Mouse (Mus musculus) yolk sac, embryonic 10.5 days (tissue): ENCODE results near the gene Psmg3.

Source experiments
- DNase-seq: peaks from one replicate; pipeline ENCODE4 v3.0.0-alpha.2; 2017; ENCODE audit warnings: low spot score

Psmg3 gene

GRCm38 (mm10) chr5:139793338-139794089 lies 33.2 kb downstream of the Psmg3 start:
- peak; percentile 81 for DNase-seq

DNA sequence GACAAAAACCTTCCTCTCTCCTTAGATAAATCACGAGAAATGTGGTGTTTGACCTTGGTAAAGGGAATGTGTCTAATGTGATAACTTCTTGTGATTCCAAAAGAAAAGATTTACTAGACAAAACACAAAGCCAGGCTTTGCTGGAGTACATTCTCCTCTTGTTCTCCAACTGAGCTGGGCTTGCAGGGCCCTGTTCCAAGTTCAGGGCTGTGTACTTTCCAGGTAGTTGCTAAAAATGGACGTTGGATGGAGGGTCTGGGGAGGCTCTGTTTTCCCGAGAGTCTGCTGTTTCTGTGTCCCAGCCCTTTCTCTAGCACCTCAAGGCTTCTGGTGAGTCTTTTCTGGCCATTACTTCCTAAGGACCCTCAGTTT lies 33.7 kb downstream of the Psmg3 start:
- DNase-seq: no peak

GRCm38 (mm10) chr5:139792159-139792775 lies 34.4 kb downstream of the Psmg3 start:
- no peak for DNase-seq

DNA sequence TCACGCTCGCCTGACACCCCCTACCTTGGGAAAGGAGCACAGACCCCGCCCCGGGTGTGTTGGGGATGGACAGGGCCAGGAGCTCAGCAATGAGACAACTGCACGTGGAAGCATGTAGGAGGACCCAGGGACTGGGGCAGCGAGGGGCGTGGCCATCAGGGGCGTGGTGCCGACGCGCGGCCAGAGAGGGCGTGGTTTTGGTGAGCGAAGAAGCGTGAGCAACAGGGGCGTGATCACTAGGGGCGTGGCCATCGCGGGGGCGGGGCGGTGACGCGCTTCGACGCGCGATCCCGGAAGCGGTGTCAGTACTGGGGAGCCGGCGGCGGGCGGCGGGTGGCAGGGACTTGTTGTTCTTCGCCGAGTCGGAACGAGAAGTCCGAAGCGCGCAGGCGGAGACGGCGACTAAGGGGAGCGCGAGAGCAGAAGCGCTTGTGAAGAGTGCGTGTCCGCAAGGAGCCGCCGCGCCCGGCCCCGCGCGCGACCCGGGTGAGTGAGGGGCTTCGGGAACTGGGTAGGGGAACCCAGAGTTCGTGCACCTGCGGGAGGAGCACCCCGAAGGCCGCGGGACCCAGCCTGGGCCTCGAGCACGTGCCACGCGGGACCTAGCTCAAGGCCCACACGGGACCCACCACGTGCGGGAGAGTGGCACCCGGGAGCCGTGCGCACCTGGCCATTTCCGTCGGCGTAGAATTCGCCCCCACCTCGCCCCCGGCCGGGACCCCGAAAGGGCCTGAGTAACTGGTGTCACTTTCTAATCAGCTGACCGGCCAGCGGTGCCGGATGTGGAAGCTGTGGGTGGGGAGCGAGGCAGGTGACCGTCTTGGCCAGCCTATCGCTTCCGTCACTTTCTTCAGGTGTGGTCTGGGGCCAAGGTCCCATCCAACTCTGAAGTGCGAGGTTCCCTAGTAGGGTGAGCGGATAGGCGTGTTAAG lies 35.2 kb downstream of the Psmg3 start, which contains the start of gene Mafk:
Mafk (plus strand) TSS at position 287 of the 932 bp plus-strand sequence.
- DNase-seq: peak; percentile 98

GRCm38 (mm10) chr5:139789466-139789865 lies 37.2 kb downstream of the Psmg3 start:
- DNase-seq: no peak

DNA sequence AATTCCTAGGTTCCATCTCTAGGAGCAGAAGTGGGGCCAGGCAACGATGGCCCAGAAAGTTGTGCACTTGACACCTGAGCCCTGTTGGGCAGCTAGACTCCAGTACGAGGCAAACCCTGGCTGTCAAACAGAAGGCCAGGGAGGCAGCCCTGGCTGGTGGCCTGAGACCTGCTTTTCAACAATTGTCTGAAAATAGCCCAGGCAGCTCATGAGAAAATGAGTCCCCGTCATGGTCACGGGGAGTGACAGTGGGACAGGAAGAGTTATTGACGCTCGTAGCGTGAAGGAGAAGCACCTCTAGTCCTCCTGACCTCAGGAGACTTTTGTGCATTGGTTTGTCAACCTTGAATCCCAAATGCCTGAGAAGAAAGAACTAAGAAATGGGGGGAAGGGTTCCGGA lies 45.3 kb downstream of the Psmg3 start:
- no peak for DNase-seq

- no peak for DNase-seq
Observed at GRCm38 (mm10) chr5:139776966-139777365, 49.7 kb downstream of the Psmg3 start.

- peak; percentile 90 for DNase-seq
Observed at GRCm38 (mm10) chr5:139775216-139775926, 51.3 kb downstream of the Psmg3 start, which contains the start of gene Ints1. TSS of gene Ints1 (minus strand) at chr5:139775674.
